Mouse (Mus musculus): ENCODE measurements around the gene Hps4. TPM values are rescaled to one million over a fixed set of nuclear protein-coding genes. Genes with fewer than 3 reads are reported as not detected.

The Hps4 gene
- polyA plus RNA-seq, 1 experiment from 2014 or later: 26.2 TPM

DNA sequence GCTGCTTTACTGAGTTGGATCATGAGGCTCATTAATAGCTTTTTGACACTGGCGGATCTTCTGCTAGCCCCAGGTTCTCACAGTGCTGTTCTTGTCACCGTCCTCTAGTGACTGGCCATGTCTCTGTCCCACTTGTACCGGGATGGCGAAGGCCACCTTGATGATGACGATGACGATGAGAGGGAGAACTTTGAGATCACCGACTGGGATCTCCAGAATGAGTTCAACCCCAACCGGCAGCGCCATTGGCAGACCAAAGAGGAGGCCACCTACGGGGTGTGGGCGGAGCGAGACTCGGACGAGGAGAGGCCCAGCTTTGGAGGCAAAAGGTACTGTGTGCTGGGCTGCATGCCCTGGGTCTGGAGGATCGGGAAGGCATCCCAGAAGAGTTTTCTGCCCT lies 15.0 kb upstream of the Hps4 start:
- ATAC-seq (no peak), DNase-seq (ENCODE audit: low spot score) (no peak)
- Histone ChIP-seq H3K27ac (ENCODE audit: low read depth, low read length) (no peak overlapping the region), H3K27me3 (replicated peaks; ENCODE audit: control insufficient read depth, insufficient read depth, low read length) (no peaks in the 10 kb centered on the region), H3K9ac (ENCODE audit: low read length) (no peak overlapping the region), H3K4me2 (ENCODE audit: low read length) (no peak overlapping the region), H3K9me3 (replicated peaks; ENCODE audit: control insufficient read depth, low read length) (no peaks in the 10 kb centered on the region), H3K36me3 (ENCODE audit: control insufficient read depth, insufficient read depth, low read length) (peaks cover 50% of the 10 kb centered on the region), H3K4me1 (ENCODE audit: control insufficient read depth, insufficient read depth, low read length) (peaks cover 5% of the 10 kb centered on the region), H3K4me3 (ENCODE audit: low read depth, low read length) (no peak overlapping the region)
- 88% methylated on average over 15 of the region's 15 CpGs for WGBS

DNA sequence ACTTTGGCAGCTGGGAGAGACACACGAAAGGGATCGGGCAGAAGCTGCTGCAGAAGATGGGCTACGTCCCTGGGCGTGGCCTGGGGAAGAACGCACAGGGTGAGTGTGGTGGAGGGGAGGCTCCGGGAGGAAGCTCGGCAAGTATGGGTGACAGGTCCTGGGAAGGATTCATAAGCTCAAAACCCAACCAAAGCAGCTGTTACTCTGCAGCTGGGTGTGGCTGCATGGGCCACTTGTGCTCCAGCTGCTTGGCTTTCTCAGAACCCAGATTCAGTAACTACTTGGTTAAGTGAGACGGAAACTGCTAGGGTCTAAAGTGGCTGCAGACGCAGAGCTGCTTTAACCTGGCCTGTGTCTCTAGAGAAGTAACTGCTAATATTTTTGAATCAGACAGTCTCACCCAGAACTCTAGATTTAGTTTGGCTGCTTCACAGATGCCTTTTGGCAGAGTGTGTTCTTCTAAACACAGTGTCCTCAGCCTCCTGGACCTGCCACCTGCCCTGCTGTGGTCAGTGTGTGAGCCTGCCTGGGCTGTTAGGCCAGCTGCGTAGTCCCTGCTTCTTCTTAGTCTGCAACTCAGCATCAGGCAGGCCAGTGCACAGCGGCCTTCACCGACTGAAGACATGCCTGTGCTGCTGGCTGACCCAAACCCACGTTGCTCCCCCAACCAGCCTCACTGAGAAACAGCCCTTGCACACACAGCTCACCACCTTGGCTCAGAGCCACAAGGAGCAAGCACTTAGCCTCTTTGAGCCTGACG lies 12.9 kb upstream of the Hps4 start:
- Histone ChIP-seq H3K4me1 (ENCODE audit: control insufficient read depth, insufficient read depth, low read length) (peaks cover 5% of the 10 kb centered on the region), H3K9ac (ENCODE audit: low read length) (no peak overlapping the region), H3K36me3 (ENCODE audit: control insufficient read depth, insufficient read depth, low read length) (peaks cover 72% of the 10 kb centered on the region), H3K27ac (ENCODE audit: low read depth, low read length) (no peak overlapping the region), H3K4me2 (ENCODE audit: low read length) (no peak overlapping the region), H3K9me3 (replicated peaks; ENCODE audit: control insufficient read depth, low read length) (no peaks in the 10 kb centered on the region), H3K27me3 (replicated peaks; ENCODE audit: control insufficient read depth, insufficient read depth, low read length) (no peaks in the 10 kb centered on the region), H3K4me3 (ENCODE audit: low read depth, low read length) (no peak overlapping the region)
- no peak for DNase-seq (ENCODE audit: low spot score)
- WGBS: 94% methylated on average over 14 of the region's 14 CpGs
- no peak for ATAC-seq

DNA sequence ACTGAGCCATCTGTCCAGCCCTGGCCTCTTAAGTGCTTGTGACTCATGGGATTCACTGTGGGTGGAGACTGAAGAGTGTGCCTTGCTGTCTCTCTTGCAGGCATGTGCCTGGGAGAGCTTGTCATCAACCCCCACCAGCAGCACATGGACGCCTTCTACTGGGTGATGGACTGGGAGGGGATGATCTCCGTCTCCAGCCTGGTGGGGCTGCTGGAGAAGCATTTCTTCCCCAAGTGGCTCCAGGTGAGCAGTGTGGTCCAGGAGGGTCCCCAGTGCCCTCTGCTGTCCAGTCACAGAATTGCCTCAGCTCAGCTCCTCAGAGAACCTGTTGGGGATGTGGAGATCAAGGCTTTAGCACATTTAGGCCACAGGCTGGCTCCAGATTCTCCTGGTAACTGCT lies 7.4 kb upstream of the Hps4 start:
- 17% methylated on average over 2 of the region's 2 CpGs for WGBS
- Histone ChIP-seq H3K36me3 (ENCODE audit: control insufficient read depth, insufficient read depth, low read length) (peaks cover 90% of the 10 kb centered on the region), H3K9me3 (replicated peaks; ENCODE audit: control insufficient read depth, low read length) (no peaks in the 10 kb centered on the region), H3K27me3 (replicated peaks; ENCODE audit: control insufficient read depth, insufficient read depth, low read length) (no peaks in the 10 kb centered on the region), H3K4me3 (ENCODE audit: low read depth, low read length) (no peak overlapping the region), H3K4me1 (ENCODE audit: control insufficient read depth, insufficient read depth, low read length) (no peaks in the 10 kb centered on the region), H3K9ac (ENCODE audit: low read length) (no peak overlapping the region), H3K4me2 (ENCODE audit: low read length) (no peak overlapping the region), H3K27ac (ENCODE audit: low read depth, low read length) (no peak overlapping the region)
- no peak for ATAC-seq
- peak; percentile 44 for DNase-seq (ENCODE audit: low spot score)

DNA sequence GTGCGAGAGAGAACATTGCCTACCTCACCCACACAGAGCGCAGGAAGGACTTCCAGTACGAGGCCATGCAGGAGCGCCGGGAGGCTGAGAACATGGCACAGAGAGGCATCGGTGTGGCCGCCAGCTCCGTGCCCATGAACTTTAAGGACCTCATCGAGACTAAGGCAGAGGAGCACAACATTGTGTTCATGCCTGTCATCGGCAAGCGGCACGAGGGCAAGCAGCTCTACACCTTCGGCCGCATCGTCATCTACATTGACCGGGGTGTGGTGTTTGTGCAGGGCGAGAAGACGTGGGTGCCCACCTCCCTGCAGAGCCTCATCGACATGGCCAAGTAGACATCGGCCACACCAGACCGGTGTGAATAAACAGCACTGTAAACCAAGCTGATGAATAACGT lies 5.9 kb upstream of the Hps4 start:
- Histone ChIP-seq H3K4me1 (ENCODE audit: control insufficient read depth, insufficient read depth, low read length) (0 out of 2 replicates have a peak, but pooled peaks cover 1% of the 10 kb centered on the region), H3K9me3 (replicated peaks; ENCODE audit: control insufficient read depth, low read length) (no peaks in the 10 kb centered on the region), H3K9ac (ENCODE audit: low read length) (no peak overlapping the region), H3K4me2 (ENCODE audit: low read length) (no peak overlapping the region), H3K27ac (ENCODE audit: low read depth, low read length) (no peak overlapping the region), H3K4me3 (ENCODE audit: low read depth, low read length) (no peak overlapping the region), H3K36me3 (ENCODE audit: control insufficient read depth, insufficient read depth, low read length) (peaks cover 80% of the 10 kb centered on the region), H3K27me3 (replicated peaks; ENCODE audit: control insufficient read depth, insufficient read depth, low read length) (no peaks in the 10 kb centered on the region)
- no peak for ATAC-seq
- no peak for DNase-seq (ENCODE audit: low spot score)
- WGBS: 94% methylated on average over 22 of the region's 22 CpGs

DNA sequence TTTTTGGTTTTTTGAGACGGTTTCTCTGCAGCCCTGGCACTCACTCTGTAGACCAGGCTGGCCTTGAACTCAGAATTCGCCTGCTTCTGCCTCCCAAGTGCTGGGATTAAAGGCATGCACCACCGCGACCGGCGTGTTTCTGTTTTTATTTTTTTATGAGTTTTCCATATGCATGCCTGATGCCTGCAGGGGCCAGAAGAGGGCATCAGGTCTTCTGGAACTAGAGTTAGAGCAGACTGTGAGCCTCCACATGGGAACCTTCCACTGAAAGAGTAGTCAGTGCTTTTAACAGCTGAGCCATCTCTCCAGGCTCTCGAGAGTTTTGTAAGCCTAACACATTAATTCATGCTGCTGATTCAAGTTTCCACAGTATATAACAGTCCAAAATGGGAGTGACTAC lies 3.7 kb upstream of the Hps4 start:
- Histone ChIP-seq H3K4me3 (ENCODE audit: low read depth, low read length) (no peak overlapping the region), H3K27me3 (replicated peaks; ENCODE audit: control insufficient read depth, insufficient read depth, low read length) (no peaks in the 10 kb centered on the region), H3K4me2 (ENCODE audit: low read length) (no peak overlapping the region), H3K4me1 (ENCODE audit: control insufficient read depth, insufficient read depth, low read length) (peaks cover 7% of the 10 kb centered on the region), H3K9me3 (replicated peaks; ENCODE audit: control insufficient read depth, low read length) (no peaks in the 10 kb centered on the region), H3K9ac (ENCODE audit: low read length) (no peak overlapping the region), H3K27ac (ENCODE audit: low read depth, low read length) (no peak overlapping the region), H3K36me3 (ENCODE audit: control insufficient read depth, insufficient read depth, low read length) (peaks cover 57% of the 10 kb centered on the region)
- ATAC-seq (no peak), DNase-seq (ENCODE audit: low spot score) (peak; percentile 8)
- WGBS: 75% methylated on average over 7 of the region's 7 CpGs

DNA sequence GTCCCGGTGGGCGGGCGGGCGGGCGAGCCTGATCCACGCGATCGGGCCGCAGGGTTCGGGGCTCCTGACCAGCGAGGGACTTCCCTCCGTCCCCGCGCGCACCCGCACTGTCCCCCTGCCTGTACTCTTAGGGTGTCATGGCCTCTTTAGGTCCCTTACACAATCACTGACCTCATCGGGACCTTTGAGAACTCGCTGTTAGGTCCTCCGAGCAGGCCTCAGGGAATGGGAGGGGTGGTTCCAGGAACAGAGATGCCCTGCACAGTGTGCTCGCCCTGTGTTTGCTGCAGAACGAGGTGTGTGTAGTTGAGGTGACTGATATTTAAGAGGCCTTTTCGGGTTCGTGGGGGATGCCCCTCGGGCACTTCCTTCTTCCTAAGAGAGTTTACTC lies 317 bp downstream of the Hps4 start:
- WGBS: 0% methylated on average over 24 of the region's 24 CpGs
- ATAC-seq (peak; percentile 75), DNase-seq (ENCODE audit: low spot score) (no peak)
- Histone ChIP-seq H3K36me3 (ENCODE audit: control insufficient read depth, insufficient read depth, low read length) (peaks cover 27% of the 10 kb centered on the region), H3K27me3 (replicated peaks; ENCODE audit: control insufficient read depth, insufficient read depth, low read length) (no peaks in the 10 kb centered on the region), H3K4me1 (ENCODE audit: control insufficient read depth, insufficient read depth, low read length) (peaks cover 10% of the 10 kb centered on the region), H3K4me2 (ENCODE audit: low read length) (peak overlapping the region; percentile 75), H3K4me3 (ENCODE audit: low read depth, low read length) (peak overlapping the region; percentile 86), H3K9ac (ENCODE audit: low read length) (peak overlapping the region; percentile 84), H3K27ac (ENCODE audit: low read depth, low read length) (no peak overlapping the region), H3K9me3 (replicated peaks; ENCODE audit: control insufficient read depth, low read length) (no peaks in the 10 kb centered on the region)

DNA sequence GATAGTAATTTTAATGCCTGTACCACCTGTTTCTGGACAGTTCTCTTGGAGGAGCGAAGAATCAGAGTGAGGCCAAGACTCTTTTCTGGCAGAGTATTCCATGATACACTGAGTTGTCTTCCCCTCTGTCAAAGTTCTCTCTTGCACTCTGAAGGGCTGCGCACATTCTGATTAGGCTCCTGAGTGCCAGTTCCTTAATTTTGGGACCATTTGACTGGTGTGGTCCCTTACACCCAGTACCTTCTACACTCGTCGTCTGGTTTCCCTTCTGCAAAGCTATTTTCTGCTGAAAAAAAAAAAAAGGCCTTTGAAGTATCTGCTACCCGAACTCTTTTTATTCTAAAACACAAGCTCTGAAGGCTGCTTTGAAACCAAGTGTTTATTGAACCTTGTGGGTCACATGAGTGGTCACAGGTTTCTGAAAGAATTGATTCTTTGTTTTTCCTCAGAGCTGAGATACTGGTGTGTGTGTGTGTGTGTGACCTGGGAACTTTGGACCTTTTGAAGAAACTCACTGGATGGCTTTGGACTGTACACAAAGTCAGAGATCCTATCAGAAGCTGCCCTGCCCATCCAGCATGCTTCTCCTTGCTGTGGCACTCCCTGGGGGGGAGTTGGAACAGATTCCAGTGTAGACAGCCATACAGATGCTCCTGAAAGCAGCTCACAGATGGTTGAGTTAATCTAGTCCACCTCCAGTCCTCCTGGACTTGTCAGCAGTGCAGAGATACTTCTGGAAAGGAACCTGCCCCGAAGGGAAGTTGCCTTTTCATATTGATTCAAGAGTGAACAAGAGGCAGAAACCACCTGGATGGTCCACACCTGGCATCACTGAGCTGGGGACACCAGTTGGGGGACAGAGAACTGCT lies 1.4 kb downstream of the Hps4 start:
- Histone ChIP-seq H3K4me3 (ENCODE audit: low read depth, low read length) (no peak overlapping the region), H3K27ac (ENCODE audit: low read depth, low read length) (no peak overlapping the region), H3K4me1 (ENCODE audit: control insufficient read depth, insufficient read depth, low read length) (peaks cover 10% of the 10 kb centered on the region), H3K27me3 (replicated peaks; ENCODE audit: control insufficient read depth, insufficient read depth, low read length) (no peaks in the 10 kb centered on the region), H3K9me3 (replicated peaks; ENCODE audit: control insufficient read depth, low read length) (no peaks in the 10 kb centered on the region), H3K4me2 (ENCODE audit: low read length) (peak overlapping the region; percentile 75; the same call in 1 of the 2 replicates), H3K36me3 (ENCODE audit: control insufficient read depth, insufficient read depth, low read length) (peaks cover 28% of the 10 kb centered on the region), H3K9ac (ENCODE audit: low read length) (no peak overlapping the region)
- ATAC-seq (no peak), DNase-seq (ENCODE audit: low spot score) (no peak)
- 76% methylated on average over 6 of the region's 6 CpGs for WGBS

DNA sequence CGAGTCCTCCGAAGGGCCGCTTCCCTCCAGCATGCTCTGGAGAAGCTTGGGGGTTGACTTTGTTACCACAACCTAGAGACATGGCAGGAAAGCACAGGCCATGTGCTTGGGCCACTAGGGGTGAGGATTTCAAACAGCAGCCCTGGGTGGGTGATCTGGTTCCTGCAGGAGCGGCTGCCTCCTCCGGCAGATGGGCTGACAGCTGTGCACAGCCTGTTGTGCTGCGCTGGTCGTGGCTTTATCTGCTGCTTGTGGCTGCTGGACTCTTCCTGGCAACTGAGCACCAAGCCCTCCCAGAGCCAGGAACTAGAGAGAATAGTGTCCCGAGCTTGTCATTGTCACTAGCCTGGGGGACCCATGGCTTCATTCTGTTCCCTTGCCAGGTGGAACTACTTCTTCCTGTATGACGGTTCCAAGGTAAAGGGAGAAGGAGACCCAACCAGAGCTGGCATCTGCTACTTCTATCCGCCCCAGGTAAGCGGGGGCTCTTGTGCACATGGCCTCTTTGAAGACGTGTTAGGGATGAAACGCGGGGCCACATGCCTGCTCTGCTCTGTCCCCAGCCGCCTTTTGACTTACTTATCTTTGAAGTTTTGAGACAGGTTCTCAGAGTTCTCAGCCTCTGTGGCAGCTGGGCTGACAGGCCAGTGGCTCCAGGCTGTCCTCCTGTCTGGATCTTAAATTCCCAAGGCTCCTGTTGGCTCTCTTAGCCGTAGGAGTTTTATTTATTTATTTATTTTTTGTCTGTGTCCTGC lies 3.5 kb downstream of the Hps4 start:
- WGBS: 91% methylated on average over 16 of the region's 16 CpGs
- ATAC-seq: no peak
- peaks cover 37% of the 10 kb centered on the region for H3K36me3 ChIP-seq (ENCODE audit: control insufficient read depth, insufficient read depth, low read length)

More for the DNA sequence above, 3.5 kb downstream of the Hps4 start:
- no peak overlapping the region for H3K4me3 ChIP-seq (ENCODE audit: low read depth, low read length)
- H3K27me3 ChIP-seq (replicated peaks; ENCODE audit: control insufficient read depth, insufficient read depth, low read length): no peaks in the 10 kb centered on the region
- H3K9ac ChIP-seq (ENCODE audit: low read length): 0 out of 2 replicates have a peak overlapping the region, but pooled peaks have one; percentile 17
- no peak for DNase-seq (ENCODE audit: low spot score)
- H3K27ac ChIP-seq (ENCODE audit: low read depth, low read length): no peak overlapping the region
- H3K9me3 ChIP-seq (replicated peaks; ENCODE audit: control insufficient read depth, low read length): no peaks in the 10 kb centered on the region
- H3K4me2 ChIP-seq (ENCODE audit: low read length): no peak overlapping the region
- peaks cover 10% of the 10 kb centered on the region for H3K4me1 ChIP-seq (ENCODE audit: control insufficient read depth, insufficient read depth, low read length)
